Mouse (Mus musculus) heart, postnatal 4 days (tissue): ENCODE measurements at regions not wholly inside any gene's neighbourhood (a gene's known extent, or its start where the extent isn't known, plus 50 kb on each side); places are given as distances from the start of the nearest gene placed in this dataset.

ENCODE experiments used
- DNase-seq: peaks from one replicate; pipeline ENCODE4 v3.0.0; 2021

DNA sequence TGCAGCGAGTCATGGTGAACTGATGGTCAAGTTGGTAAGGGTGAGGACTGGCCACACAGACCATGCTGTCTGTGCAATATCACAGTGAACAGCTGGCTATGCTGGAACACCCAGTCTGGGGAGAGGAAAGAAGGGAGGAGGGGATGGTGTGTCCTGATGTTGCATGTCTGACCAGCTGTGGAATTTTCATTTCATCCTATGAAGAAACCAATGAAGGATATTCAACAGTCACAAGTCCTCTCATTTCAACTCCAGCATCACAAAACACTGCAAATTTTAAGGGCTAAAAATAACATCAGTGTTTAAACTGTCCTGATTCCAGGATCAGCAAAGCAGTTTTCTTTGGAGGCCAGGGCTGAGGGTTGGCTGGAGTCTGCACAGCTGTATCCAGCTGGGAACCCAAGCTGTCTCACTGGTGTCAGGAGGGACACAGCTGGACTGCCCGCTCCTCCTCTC, 503.7 kb upstream of the Nox3 start:
- peak; percentile 73 for DNase-seq

DNA sequence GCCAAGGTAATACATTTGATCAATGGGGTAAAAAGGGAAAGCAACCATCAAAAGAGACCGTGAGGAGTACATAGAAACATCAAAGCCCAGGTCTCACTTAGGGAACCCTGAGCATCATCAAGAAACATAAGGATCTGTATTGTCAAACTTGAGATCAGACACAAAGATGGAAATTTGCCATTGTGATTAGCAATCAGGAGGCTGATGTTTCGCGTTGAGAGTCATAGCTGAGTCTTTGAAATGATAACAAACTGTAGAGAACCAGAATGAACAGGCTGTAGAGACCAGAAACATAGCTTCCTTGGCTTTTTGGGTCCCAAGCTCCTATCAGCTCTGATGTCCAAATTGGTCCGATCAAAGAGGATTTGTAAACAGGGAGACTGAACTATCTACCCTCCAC, 505.2 kb upstream of the Nox3 start:
- no peak for DNase-seq

DNA sequence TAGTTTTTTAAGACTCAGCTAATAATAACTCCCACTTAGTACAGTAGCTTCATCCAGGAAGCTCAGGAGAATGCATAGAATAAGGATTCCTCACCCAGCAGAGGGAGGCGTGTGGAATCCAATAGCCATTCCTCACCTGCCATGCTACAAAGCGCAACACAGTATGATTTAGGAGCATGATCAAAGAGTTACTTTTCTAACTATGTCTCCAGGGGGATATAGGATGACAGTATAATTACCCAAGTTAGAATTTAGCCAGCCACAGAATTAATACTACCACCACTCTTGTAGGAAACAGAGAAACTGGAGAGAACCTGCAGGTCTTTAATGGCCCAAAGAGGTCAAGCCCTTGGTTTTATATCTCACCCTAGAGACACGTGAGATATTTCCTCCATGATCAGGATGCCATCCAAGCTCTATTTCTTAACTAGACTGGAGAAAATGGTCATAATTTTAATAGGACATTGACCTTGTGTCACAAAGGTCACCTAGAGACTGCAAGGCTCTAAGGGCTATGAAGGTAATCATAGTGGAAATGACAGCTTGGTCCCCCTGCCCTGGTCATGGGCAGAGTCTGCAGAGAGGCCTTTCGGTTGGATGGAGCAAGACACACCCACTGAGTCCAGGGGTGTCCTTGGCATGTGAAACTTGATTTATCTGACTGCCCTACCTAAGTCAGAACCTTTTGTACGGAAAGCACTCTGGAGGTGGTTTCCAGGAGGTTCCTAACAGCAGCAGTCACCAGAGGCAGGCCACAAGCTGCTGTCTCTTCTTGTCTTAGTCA, 512.3 kb upstream of the Nox3 start:
- no peak for DNase-seq

DNA sequence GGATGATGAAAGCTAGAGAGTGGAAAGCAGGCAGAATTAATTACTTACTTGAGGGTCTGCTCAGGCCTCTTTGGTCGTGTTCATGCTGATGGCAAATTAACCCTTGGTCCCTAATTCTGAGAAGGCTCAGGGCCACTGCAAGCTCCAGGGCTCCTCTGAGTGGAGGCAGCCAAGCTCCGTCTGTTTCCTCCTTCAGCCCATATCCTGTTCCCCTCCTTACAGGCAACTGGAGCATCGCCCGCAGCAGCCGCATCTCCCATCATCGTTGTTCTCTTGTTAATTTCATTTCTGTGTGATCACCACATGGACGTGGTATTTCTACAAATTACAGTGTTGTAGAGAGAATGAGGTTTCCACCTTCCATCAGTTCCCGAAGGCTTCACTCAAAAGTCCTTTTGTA, 513.6 kb upstream of the Nox3 start:
- peak; percentile 32 for DNase-seq

DNA sequence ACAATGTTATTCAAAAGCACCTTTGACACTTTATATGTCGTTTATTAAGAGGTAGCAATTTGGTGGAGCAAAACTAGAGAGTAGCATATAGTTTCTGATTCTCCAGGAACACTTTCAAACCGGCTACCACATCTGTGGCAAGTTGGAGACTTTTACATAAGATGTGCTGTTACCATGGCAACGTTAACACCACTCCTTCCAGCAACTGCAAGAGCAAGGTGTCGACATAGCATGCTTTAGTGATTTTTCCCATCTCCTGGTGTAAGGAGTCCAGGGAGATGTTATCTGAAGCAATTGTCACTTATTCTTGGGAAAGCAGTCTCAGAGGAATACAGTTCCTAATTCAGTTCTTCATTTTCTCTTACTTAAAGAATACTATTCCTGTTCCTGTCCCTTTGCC, 516.5 kb upstream of the Nox3 start:
- DNase-seq, result no peak

DNA sequence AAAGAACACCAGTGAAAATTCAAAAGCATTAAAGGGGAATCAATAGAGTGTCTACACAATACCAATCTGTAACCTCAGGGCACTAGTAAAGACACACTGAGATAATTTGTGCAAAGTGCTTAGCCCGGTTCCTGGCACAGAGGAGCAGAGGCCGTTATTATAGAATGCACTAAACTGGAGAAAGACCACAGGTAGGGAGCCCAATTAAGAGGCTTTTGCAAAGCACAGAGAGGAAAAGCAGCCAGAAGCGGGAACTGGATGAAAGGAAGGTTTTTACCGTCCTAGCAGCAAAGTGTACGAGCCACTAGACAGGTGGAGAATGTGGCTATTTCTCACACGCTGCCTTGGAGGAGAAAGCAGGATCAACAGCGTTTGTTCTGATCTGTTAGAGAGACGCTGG, 518.9 kb upstream of the Nox3 start:
- no peak for DNase-seq

DNA sequence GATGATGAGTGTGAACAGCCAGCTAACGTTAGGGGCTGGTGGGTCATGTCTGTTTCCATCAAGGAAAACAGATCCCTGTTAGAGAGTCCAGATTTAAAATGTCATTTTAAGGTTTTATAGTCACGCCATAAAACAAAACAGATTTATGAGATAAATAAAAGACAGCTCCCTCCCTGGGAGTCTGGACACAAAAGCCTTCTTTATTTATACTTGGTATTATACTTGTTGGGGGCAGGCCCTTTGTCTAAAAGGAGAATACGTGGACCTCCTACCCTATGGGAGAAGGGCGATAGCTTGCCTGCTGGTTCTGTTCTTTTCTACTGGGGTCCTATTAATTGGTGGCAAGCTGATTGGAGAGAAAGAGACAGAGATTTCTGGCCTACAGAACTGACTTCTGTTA, 520.1 kb upstream of the Nox3 start:
- no peak for DNase-seq

DNA sequence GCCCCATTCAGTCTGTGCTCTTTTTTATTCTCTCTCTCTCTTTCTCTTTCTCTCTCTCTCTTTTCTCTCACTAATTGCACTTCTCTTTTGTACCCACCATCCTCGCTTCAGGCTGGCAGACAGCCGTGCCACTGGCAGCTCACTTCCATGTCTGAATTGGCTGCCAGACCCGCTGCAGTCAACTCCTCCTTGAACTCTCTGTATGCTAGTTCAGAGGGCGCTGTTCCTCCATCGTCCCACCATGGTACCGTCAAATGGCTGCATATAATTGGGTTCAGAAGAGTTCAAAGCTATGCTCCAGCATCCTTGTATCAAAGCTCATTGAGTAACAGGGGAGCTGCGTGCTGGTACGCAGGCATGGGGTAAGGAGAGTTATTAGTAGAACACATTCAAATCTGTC, 520.7 kb upstream of the Nox3 start:
- no peak for DNase-seq

DNA sequence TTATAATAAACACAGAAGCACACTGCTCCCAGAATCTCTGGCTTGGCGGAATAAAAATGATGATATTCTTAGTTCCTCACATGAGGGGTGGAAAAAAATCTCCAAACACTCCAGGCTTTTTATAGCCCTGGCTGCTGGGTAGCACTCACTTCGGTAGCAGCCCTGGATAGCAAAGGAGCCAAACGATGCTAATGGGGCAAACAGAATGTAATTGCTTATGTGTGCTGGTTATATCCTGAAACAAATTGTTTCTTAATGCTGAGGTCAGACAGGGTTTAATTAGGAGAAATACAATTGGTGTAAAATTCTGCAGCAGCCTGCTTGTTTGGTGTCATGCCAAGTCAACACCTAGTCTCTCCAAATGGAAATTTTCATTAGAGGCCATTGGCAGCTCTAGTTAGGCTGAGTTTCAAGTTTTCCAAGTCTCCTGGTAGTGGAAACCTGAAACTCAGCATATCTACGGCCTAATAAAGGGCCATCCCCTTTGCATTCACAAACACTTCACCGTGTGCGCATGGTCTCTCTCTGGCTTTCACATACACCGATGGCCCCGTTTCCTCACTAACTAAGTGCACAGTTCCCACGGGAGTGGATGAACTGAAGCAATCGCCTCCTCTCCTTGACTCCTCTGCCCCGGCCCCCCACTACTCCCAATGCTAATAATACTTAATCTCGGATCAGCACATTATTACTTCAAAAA, 524.8 kb upstream of the Nox3 start:
- peak; percentile 22 for DNase-seq

DNA sequence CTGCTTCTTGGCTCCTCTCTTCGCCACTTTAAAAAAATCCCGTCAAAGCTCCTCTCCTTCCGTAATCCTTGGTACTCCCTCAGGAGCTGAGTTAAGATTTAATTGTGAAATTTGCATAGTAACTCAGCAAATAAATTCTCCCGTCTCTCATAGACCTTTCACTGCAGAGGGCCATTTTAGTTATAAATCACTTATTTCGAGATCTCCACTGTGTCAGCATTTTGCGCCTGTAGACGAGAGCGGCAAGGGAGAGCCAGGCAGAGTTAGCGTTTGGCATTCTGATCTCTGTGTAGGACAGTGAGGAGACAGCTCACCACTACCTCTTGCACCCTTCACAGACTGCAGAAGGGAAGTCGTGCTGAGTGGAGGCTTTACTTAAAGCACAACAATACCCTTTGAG, 531.8 kb upstream of the Nox3 start:
- no peak for DNase-seq

DNA sequence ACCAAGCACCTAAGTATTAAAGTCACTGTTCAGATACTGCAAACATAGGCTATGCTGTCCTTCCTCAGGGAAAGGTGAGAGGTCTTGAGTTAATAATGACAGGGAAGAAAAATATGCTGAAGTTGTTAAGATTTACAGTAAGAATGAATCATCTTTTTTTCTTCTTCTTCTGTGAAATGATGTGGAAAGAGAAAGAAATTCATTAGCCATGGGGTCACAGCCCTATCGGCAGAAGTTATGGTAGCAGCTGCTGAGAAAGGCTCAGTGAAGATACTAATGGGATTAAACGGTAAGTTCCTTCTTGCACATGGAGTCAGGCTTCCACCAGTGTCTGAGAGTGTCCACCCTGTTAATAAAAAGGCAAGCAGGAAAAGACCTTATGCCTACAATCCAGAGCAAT, 533.9 kb upstream of the Nox3 start:
- DNase-seq, result no peak

DNA sequence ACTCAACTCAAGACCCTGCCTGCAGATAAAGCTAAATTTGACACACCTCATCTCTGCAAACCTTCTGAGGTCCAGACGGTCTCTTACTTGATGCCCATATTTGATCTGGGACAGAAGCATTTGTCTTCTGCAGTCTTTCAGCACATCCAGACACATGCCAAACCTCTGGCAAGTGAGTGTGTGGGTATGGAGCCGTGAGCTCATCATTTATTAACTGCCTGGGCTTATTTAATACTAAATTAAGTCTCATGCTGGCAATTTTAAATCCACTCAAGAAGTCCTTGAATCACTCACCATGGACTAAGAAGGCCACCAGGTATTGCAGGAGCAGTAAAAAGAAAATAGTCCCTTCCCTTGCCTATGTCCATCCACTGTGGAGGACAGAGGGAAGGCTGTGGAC, 554.4 kb upstream of the Nox3 start:
- no peak for DNase-seq

DNA sequence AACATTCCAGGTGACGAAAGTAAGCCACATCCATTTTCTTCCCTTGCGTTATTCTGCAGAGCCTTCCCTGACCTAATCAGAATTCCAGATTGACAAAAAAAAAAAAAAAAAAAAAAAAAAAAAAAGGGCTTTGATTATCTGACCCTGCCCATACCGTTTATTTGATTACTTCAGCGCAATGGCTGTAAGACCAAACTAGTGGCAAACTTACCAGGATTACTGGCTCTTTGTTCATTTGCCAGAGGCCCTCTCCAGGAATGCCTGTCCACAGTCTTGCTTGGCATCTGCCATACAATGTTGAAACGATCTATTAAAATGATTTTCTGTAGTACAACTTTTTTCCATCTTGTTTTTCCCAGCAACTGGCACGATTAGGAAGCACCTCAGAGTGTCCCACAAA, 569.4 kb upstream of the Nox3 start:
- DNase-seq, result no peak

DNA sequence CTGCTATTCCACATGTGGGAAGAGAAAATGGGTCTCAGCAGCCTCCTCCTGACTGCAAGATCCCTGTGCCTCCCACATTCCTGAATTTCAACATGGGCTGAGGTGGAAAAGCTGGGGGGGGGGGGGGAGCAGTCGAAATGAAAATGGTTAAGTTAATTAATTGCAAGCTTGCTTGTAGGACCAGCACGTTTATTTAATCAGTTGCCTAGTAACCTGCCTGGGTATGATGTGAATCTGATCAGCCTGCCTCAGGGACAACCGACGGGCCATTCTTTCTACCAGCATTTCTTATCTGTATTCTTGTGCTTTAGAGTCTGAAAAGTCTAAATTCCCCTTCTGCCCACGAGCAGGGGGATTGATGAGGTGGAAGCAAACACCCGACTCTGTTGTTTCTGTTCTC, 569.9 kb upstream of the Nox3 start:
- DNase-seq, result no peak

DNA sequence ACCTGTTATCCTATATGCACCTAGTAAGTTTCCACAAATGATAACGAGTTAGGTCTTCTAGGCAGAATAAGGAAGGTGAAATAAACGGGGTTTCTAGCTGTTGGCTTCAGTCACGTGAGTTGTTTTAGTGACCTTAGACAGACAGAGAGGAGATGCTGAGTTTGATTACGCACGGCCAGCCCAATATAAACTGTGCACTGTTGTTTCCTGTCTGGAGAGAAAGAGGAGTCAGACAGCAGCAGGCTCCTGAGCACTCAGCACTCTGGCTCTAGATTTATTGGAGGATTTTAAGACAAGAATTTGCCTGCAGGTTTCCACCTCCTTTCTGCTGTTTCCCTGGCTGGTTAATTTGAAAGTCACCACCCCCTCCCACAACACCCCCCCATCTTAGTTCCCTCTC, 570.4 kb upstream of the Nox3 start:
- no peak for DNase-seq

DNA sequence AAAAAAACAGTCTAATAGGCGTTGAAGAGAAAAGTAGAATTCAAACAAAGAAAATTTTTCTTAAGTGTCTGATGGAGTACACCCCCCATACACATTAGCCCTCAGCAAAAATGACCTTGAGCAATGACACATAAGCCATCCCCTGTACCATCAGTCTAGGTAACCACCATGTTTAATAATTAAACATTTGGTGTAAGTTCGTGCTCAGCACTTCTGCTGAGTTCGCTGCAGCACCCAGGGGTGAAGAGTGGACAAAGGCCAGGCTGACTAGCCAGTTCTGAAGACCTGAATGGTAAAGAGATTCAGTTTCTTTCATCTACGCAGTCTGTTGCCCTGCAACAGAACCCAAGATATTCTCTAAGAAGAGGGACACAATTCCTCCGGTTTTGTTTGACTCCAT, 572.3 kb upstream of the Nox3 start:
- no peak for DNase-seq

DNA sequence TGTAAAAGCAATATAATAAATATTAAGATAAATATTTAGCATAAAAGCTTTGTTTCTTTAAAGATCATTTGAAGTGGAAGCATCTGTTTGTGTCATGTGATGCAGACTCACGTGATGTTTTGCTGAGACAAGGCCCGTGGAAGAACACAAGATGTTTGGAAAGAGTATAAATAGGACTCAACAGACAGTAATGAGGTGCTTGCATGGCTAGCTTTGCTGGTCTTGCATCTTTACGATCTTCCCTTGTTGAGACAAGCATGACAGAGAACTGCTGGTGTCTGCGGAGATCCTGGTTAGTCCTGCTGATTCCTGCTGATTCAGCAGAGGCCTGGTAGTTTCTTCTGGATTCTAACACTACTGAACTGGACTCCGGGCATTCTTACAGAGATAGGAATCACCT, 576.4 kb upstream of the Nox3 start:
- no peak for DNase-seq

DNA sequence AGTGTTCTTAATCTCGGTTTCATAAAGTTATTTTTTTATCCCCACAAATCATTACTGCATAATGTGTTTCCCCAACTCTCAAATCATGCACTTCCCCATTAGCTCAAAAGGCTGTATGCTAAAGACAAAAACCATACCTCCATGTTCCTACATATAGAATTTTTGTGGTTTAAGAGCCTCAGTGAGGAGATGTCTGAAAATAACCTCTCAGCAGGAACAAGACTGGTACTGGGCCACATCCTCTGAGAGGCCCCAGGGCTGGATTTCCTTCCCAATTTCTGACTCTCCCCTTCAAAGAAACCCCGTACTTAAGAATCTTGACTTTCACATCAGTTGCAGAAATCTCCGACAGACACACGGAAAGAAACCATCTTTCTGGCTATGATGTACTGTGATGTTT, 580.7 kb upstream of the Nox3 start:
- no peak for DNase-seq

DNA sequence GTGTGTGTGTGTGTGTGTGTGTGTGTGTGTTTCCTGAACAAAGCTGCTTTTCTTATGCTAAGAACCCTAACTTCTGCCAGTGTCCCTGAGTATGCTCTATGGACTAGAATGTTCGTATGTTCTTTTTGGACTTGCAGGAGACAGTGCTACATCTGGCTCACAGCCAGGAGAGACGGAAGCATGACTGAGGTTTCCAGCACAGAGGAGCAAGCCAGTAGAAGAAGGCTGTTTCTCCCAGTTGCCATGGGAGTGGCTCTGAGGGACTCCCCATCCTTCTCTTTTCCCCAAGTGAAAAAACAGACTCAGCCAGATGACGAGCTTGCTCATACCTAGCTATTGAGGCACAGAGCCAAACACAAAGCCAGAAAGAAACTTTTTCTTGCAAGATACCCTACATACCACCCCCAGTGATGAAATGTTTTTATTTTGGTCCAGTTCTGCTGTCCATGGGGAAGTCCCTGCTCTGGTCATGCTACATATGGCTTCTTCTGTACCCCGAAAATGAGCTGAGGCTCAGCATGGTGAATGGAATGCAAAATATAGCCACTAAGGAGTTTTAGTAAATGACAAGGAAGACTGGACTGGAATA, 582.3 kb upstream of the Nox3 start:
- DNase-seq, result peak; percentile 50

DNA sequence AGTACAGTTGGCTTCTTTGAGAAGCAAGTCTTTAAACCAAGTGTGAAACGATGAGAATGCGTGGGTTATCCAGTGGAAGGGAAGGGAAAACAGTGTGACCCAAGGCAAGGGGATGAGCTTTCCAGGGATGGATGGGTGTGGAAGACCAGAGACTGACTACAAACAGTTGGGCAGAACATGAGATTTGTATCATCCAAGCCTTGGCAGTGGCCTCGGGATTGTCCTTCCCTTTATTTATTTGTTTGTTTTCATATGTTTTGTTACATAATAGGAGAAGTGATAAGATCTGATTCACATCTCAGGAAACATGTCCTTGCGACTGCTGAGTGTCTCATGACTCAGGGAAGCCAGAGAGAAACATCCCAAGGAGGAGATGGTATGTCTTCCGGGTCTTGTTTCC, 585.4 kb upstream of the Nox3 start:
- DNase-seq, result no peak

DNA sequence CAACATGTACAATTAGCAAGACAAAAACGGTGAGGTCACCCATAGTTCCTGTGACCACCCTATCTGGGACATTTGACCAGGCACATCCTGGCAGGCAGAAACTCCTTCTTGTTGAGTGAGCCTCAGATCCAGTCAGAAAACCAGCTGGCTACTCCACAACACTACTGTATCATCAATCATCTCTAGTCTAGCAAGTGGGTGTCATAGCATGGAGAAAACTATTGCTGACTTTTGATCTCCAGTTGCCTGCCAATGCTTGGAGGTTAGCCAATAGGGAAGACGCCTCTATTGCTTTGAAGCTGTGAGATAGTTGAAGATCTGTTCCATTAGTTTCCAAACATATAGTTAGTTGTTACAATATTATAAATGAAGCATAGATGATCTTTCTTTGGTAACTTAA, 595.4 kb upstream of the Nox3 start:
- no peak for DNase-seq

DNA sequence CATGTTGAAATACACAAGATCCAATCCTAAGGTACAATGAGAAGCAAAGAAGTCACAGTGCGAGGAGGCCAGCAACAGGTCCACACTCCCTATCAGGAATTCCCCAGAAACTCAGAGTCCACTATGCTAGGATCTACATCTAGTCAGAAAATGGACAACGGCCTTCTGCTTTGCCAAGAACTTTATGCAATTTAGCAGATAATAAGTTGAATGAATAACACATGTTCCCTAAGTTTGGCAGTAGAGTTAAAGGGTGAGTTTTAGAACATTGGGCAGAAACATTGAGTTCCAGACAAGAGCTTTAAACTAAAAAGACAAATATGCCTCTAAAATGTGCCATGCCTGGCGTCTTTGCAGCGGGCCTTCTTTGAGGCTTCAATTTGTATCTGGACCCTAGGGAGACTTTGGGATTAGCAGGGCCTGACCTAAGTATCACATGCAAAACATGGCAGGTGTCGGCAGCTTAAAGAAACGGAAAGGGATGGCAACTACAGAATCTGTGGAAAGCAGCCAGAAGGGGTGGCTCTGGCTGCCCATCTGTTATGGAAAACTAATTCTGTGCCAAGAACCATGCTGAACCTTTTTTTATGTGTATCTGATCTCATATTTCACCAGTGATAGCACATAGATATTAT, 600.6 kb upstream of the Nox3 start:
- DNase-seq, result no peak

DNA sequence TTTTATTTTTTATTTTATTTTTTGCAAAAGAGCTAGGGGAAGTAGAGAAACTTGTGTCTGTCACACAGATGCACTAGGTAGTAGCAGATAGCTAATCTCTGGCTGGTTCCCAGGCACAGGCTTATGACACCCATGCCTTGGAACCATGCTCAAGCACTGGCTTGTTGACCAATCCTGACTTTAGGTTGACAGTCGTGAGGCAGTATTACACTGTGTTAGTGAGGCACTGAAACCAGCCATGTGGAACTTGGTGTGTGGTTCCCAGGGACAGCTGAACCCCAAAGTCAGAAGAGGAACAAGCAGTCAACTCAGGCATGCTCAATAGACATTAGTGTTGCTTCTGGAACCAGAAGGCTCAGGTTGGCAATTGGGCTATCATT, 601.1 kb upstream of the Nox3 start:
- no peak for DNase-seq
